Mouse (Mus musculus) hindbrain, embryonic 15.5 days (tissue): Measurements from ENCODE around the gene Crip2. TPM values are rescaled to one million over a fixed set of nuclear protein-coding genes. Genes with fewer than 3 reads are reported as not detected.

Experiments used
- ATAC-seq: fragments of 200-750 bp; cut with Nextera tagmentation; 2 replicates; pipeline ENCODE4 v1.8.0; 2017; ENCODE audit warnings: low read depth, moderate number of reproducible peaks, moderate TSS enrichment; ENCODE audit not compliant: low FRiP score
- H3K27ac ChIP-seq: fragments of 300-500 bp; sonication (generic); replicated peaks from 2 replicates; pipeline ENCODE4 v1.5.1; 2015; ENCODE audit warnings: mild to moderate bottlenecking, inconsistent platforms
- H3K27me3 ChIP-seq: fragments of 300-500 bp; sonication (generic); 2 replicates; pipeline ENCODE4 v1.6.1; 2015; ENCODE audit warnings: control low read depth, inconsistent platforms
- H3K36me3 ChIP-seq: fragments of 300-500 bp; sonication (generic); 2 replicates; pipeline ENCODE4 v1.6.1; 2015; ENCODE audit warnings: control low read depth, inconsistent platforms
- H3K4me1 ChIP-seq: fragments of 300-500 bp; sonication (generic); replicated peaks from 2 replicates; pipeline ENCODE4 v1.6.1; 2015; ENCODE audit warnings: control low read depth, inconsistent platforms
- H3K4me2 ChIP-seq: fragments of 300-500 bp; sonication (generic); 2 replicates; pipeline ENCODE4 v1.6.1; 2015; ENCODE audit warnings: moderate library complexity, mild to moderate bottlenecking, inconsistent platforms
- H3K4me3 ChIP-seq: fragments of 300-500 bp; sonication (generic); 2 replicates; pipeline ENCODE4 v1.5.1; 2015; ENCODE audit warnings: mild to moderate bottlenecking, inconsistent platforms
- H3K9ac ChIP-seq: fragments of 300-500 bp; sonication (generic); 2 replicates; pipeline ENCODE4 v1.6.1; 2015; ENCODE audit warnings: inconsistent platforms
- H3K9me3 ChIP-seq: fragments of 300-500 bp; sonication (generic); 2 replicates; pipeline ENCODE4 v1.6.1; 2016; ENCODE audit warnings: control low read depth, inconsistent platforms
- WGBS: fragments of 180-500 bp; shearing (Covaris S2); methylation state at CpG from one replicate; pipeline ENCODE4 v1.1.7; 2015; 5-methylcytosine and 5-hydroxymethylcytosine counted together
- polyA plus RNA-seq: library from polyadenylated mRNA; unstranded; fragments of >200 nt; fragmentation: Nextera tagmentation; extraction: Ambion mirVana; gene quantifications from 2 replicates; pipeline ENCODE4 v1.2.1, GENCODE M21; 2015

Crip2 gene
- polyA plus RNA-seq, 1 experiment from 2014 or later = 336 TPM

DNA sequence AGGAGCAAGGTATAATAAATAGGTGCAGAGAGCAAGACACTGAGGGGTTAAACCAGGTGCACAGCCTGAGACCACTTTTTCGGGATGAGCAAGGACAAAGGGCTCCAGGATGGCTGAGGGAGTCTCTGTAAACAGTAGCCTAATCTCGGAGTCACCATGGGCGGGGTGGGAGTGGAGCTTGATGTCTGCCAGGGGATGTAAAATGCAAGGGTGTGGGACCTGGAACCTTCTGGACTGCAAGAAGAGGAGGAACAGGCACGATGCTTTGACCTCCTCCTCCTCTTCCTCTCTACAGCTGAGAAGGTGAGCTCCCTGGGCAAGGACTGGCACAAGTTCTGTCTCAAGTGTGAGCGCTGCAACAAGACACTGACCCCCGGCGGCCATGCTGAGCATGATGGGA is 3.1 kb downstream of the Crip2 start:
- Histone ChIP-seq H3K9me3 (no peaks in the 10 kb centered on the region), H3K4me1 (peaks cover 64% of the 10 kb centered on the region), H3K4me2 (peak overlapping the region; percentile 58), H3K27me3 (no peaks in the 10 kb centered on the region), H3K9ac (peak overlapping the region; percentile 81; the same call in 1 of the 2 replicates), H3K36me3 (peaks cover 16% of the 10 kb centered on the region), H3K27ac (peak overlapping the region; percentile 77), H3K4me3 (peak overlapping the region; percentile 73)
- WGBS = 68% methylated on average over 7 of the region's 7 CpGs
- no peak for ATAC-seq

GRCm38 (mm10) chr12:113144001-113144756 is 4.1 kb downstream of the Crip2 start:
- Histone ChIP-seq H3K27me3 (no peaks in the 10 kb centered on the region), H3K27ac (no peak overlapping the region), H3K36me3 (peaks cover 14% of the 10 kb centered on the region), H3K4me1 (peaks cover 60% of the 10 kb centered on the region), H3K4me2 (no peak overlapping the region), H3K9ac (no peak overlapping the region), H3K4me3 (no peak overlapping the region), H3K9me3 (no peaks in the 10 kb centered on the region)
- ATAC-seq = no peak
- 80% methylated on average over 20 of the region's 20 CpGs for WGBS

DNA sequence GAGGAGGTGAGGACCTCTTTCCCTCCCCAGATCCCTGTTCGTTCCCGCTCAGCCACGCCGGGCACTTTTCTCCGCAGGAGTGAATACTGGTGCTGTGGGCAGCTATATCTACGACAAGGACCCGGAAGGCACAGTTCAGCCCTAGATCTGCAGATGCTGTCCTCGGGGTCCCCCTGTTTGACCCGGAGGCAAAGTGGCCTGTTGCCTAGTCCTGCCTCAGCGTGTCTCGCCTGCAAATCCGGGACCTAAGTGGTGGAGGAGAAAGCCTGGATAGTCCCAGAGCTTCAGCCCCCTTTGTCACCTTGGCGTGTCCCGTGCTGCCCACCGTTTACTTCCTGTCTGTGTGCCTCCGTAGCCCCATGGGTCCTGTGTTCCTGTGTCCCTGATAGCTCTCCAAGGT is 4.8 kb downstream of the Crip2 start:
- Histone ChIP-seq H3K9me3 (no peaks in the 10 kb centered on the region), H3K4me1 (peaks cover 53% of the 10 kb centered on the region), H3K36me3 (peaks cover 14% of the 10 kb centered on the region), H3K9ac (no peak overlapping the region), H3K27me3 (no peaks in the 10 kb centered on the region), H3K4me2 (no peak overlapping the region), H3K27ac (no peak overlapping the region), H3K4me3 (no peak overlapping the region)
- 95% methylated on average over 16 of the region's 16 CpGs for WGBS
- ATAC-seq = no peak

GRCm38 (mm10) chr12:113145591-113145990 is 5.6 kb downstream of the Crip2 start:
- H3K4me3 ChIP-seq = no peak overlapping the region
- no peak for ATAC-seq
- H3K4me1 ChIP-seq = peaks cover 52% of the 10 kb centered on the region
- H3K9me3 ChIP-seq = no peaks in the 10 kb centered on the region
- no peak overlapping the region for H3K9ac ChIP-seq
- 92% methylated on average over 5 of the region's 5 CpGs for WGBS
- H3K27ac ChIP-seq = no peak overlapping the region
- H3K36me3 ChIP-seq = peaks cover 14% of the 10 kb centered on the region
- no peak overlapping the region for H3K4me2 ChIP-seq
- H3K27me3 ChIP-seq = peaks cover 4% of the 10 kb centered on the region

- H3K36me3 ChIP-seq = peaks cover 14% of the 10 kb centered on the region
- peaks cover 12% of the 10 kb centered on the region for H3K27me3 ChIP-seq
- H3K9me3 ChIP-seq = no peaks in the 10 kb centered on the region
- peaks cover 44% of the 10 kb centered on the region for H3K4me1 ChIP-seq
- no peak within 1 kb of the TSS for H3K9ac ChIP-seq
- H3K27ac ChIP-seq = peak within 1 kb of the TSS; percentile 22; the same call in 1 of the 2 replicates
- WGBS = 9% methylated on average over 45 of the region's 45 CpGs
- H3K4me3 ChIP-seq = peak within 1 kb of the TSS; percentile 1; the same call in 1 of the 2 replicates
- no peak for ATAC-seq
- peak within 1 kb of the TSS; percentile 32 for H3K4me2 ChIP-seq
These were observed 6.3 kb downstream of the Crip2 start, which contains the start of gene Crip1 for GRCm38 (mm10) chr12:113146112-113147057. Gene Crip1 (plus strand): TSS chr12:113146316.

DNA sequence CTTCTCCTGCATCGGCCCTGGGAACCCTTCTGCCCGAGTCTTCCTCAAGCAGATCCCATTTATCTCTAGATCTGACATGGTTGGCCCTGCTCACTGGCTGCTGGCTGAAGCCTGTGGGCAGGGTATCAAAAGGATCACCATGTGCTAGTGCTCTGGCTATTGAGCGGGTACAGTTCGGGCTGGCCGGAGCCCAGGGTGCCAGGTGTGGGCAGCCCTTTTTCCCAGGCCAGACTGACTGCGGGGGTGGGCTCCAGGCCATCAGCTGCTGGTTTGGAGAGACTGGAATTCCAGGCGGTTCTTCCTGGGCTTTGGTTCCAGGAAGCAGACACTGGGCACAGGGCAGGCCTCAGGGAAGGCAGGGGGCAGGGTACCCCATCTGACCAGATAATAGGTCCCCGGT is 7.4 kb downstream of the Crip2 start:
- Histone ChIP-seq H3K27ac (peak overlapping the region; percentile 22), H3K4me1 (peaks cover 41% of the 10 kb centered on the region)

GRCm38 (mm10) chr12:113148381-113149035 is 8.5 kb downstream of the Crip2 start:
- Histone ChIP-seq H3K9me3 (no peaks in the 10 kb centered on the region), H3K9ac (no peak overlapping the region), H3K4me3 (no peak overlapping the region), H3K27me3 (peaks cover 21% of the 10 kb centered on the region), H3K27ac (no peak overlapping the region), H3K4me1 (peaks cover 31% of the 10 kb centered on the region), H3K4me2 (no peak overlapping the region), H3K36me3 (peaks cover 14% of the 10 kb centered on the region)
- no peak for ATAC-seq
- WGBS = 42% methylated on average over 16 of the region's 16 CpGs

More for the DNA sequence above, 7.4 kb downstream of the Crip2 start:
- Histone ChIP-seq H3K27me3 (peaks cover 15% of the 10 kb centered on the region), H3K4me2 (no peak overlapping the region), H3K4me3 (no peak overlapping the region), H3K9ac (no peak overlapping the region), H3K9me3 (no peaks in the 10 kb centered on the region), H3K36me3 (peaks cover 14% of the 10 kb centered on the region)
- no peak for ATAC-seq
- 55% methylated on average over 8 of the region's 8 CpGs for WGBS

DNA sequence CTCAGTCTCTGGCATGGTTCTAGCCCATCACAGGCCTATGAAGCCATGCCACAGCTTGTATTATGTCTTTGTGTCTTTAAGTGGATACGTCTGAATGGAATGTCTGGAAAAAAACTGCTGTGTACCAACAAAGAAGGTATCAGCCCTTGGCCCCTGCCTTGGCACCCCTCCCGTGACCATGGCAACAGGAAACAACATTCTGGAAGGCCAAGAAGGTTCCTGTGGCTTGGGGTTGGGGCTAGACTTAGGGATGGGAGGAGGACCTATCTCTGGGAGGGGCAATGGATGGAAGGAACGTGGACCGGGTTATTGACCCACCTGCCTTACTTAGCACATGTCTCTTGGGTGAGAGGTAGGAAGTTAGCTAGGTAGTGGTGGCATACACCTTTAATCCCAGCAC is 9.3 kb downstream of the Crip2 start:
- Histone ChIP-seq H3K36me3 (peaks cover 9% of the 10 kb centered on the region), H3K27me3 (peaks cover 21% of the 10 kb centered on the region), H3K4me1 (peaks cover 28% of the 10 kb centered on the region), H3K4me3 (no peak overlapping the region), H3K9me3 (no peaks in the 10 kb centered on the region), H3K9ac (no peak overlapping the region), H3K27ac (no peak overlapping the region), H3K4me2 (no peak overlapping the region)
- 54% methylated on average over 4 of the region's 4 CpGs for WGBS
- no peak for ATAC-seq

- ATAC-seq = no peak
- peaks cover 21% of the 10 kb centered on the region for H3K27me3 ChIP-seq
- no peak overlapping the region for H3K4me2 ChIP-seq
These were observed 9.9 kb downstream of the Crip2 start for GRCm38 (mm10) chr12:113149896-113150295.

GRCm38 (mm10) chr12:113150591-113150990 is 10.6 kb downstream of the Crip2 start:
- peaks cover 38% of the 10 kb centered on the region for H3K4me1 ChIP-seq
- no peaks in the 10 kb centered on the region; the same call in 1 of the 2 replicates for H3K36me3 ChIP-seq

More at GRCm38 (mm10) chr12:113149896-113150295, 9.9 kb downstream of the Crip2 start:
- Histone ChIP-seq H3K9me3 (no peaks in the 10 kb centered on the region), H3K36me3 (peaks cover 3% of the 10 kb centered on the region), H3K9ac (no peak overlapping the region), H3K27ac (no peak overlapping the region), H3K4me3 (no peak overlapping the region), H3K4me1 (peaks cover 31% of the 10 kb centered on the region)
- WGBS = 80% methylated on average over 3 of the region's 3 CpGs

DNA sequence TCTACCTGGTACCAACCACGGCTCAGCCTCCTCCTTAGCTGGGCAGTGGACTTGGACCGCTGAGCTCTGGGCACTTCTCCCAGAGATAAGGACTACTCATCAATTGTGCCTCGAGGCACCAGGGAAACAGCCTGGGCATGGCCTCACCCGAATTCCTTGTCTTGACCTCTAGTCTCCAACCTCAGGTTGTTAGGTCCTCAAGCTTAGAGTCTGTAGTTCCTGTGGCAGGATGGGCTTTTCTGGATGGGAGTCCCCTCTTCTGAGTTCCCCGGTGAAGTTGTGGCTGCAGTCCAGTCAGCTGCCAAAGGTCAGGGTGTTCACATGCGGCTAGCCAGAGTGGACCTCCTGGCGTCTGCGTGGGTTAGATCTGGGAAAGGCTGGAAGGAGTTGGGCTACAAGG is 11.0 kb downstream of the Crip2 start:
- H3K9ac ChIP-seq = no peak overlapping the region
- no peak overlapping the region for H3K4me3 ChIP-seq
- 79% methylated on average over 8 of the region's 8 CpGs for WGBS
- no peak overlapping the region for H3K4me2 ChIP-seq
- H3K27ac ChIP-seq = no peak overlapping the region
- peaks cover 21% of the 10 kb centered on the region for H3K27me3 ChIP-seq
- H3K4me1 ChIP-seq = peaks cover 38% of the 10 kb centered on the region
- ATAC-seq = no peak
- no peaks in the 10 kb centered on the region for H3K36me3 ChIP-seq
- no peaks in the 10 kb centered on the region for H3K9me3 ChIP-seq

More at GRCm38 (mm10) chr12:113150591-113150990, 10.6 kb downstream of the Crip2 start:
- no peak overlapping the region for H3K4me3 ChIP-seq
- peaks cover 21% of the 10 kb centered on the region for H3K27me3 ChIP-seq
- no peaks in the 10 kb centered on the region for H3K9me3 ChIP-seq
- 89% methylated on average over 4 of the region's 4 CpGs for WGBS
- H3K9ac ChIP-seq = no peak overlapping the region
- H3K4me2 ChIP-seq = no peak overlapping the region
- no peak for ATAC-seq
- no peak overlapping the region for H3K27ac ChIP-seq
